Mouse (Mus musculus): ENCODE results near the gene Sfxn5.

DNA sequence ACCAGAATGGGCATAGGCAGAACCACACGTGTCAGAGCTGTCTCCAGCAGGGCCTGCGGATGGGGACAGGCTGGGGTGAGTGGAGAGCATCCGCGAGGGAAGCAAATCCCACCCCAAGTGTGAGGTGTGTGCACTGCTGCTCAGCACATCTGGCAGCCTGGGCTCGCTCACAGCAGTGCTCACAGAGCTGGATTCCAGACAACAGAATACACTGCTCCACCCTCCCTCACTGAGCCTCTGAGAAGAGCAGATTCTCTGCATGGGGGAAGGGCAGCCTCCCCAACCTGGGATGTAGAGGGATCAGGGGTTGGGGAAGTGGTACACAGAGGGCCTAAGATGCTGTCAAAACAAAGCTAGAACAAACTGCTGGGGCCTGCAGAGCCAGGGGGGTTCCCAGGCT lies 98.4 kb downstream of the Sfxn5 start:
- TF ChIP-seq CTCF (IDR thresholded peaks at IDR 0.05; ENCODE audit: borderline replicate concordance, extremely low read depth, insufficient read depth, insufficient read length) (no peak), POLR2A (IDR thresholded peaks at IDR 0.05; ENCODE audit: borderline replicate concordance, extremely low read depth, insufficient read depth, insufficient read length, poor library complexity, severe bottlenecking) (no peak)
